Comparison of ENCODE assay signal across 8 mouse cellular contexts in genomic region chr6:85332351-85332999, GRCm38 (mm10). TPM values are rescaled to one million over a fixed set of nuclear protein-coding genes. Genes with fewer than 3 reads are reported as not detected.
A peak's percentile ranks its signal among the peaks of the same experiment; 100 is the strongest.
DNase-seq lines count a peak whose midpoint lies in the region; ATAC-seq and TF ChIP-seq lines count a peak whose summit lies in the region.

No protein-coding gene starts in this region.

- peak; percentile 18 for ATAC-seq in CD4-positive, CD25-positive, alpha-beta regulatory T cell, adult 4 months
- ATAC-seq in hindbrain, embryonic 13.5 days (ENCODE audit: low FRiP score) = peak; percentile 41
- ATAC-seq in liver, postnatal 0 days = peak; percentile 24
- peak; percentile 15 for ATAC-seq in stomach, embryonic 15.5 days (ENCODE audit: insufficient read depth, low FRiP score, low read depth)

- H3K9me3 ChIP-seq in embryonic facial prominence, embryonic 10.5 days = no peaks in the 10 kb centered on the region
- no peaks in the 10 kb centered on the region for H3K9me3 ChIP-seq in hindbrain, embryonic 13.5 days
- no peaks in the 10 kb centered on the region for H3K9me3 ChIP-seq in liver, postnatal 0 days (ENCODE audit: low read length)
- no peaks in the 10 kb centered on the region for H3K9me3 ChIP-seq in stomach, embryonic 15.5 days

- H3K36me3 ChIP-seq in embryonic facial prominence, embryonic 10.5 days (replicated peaks) = no peaks in the 10 kb centered on the region
- peaks cover 17% of the 10 kb centered on the region for H3K36me3 ChIP-seq in hindbrain, embryonic 13.5 days
- no peaks in the 10 kb centered on the region for H3K36me3 ChIP-seq in liver, postnatal 0 days (replicated peaks; ENCODE audit: insufficient read depth, low read length)
- no peaks in the 10 kb centered on the region for H3K36me3 ChIP-seq in stomach, embryonic 15.5 days

- H3K27ac ChIP-seq in embryonic facial prominence, embryonic 10.5 days (replicated peaks) = peak overlapping the region; percentile 87
- peak overlapping the region; percentile 60; the same call in 1 of the 2 replicates for H3K27ac ChIP-seq in hindbrain, embryonic 13.5 days
- H3K27ac ChIP-seq in liver, postnatal 0 days (ENCODE audit: low read depth) = no peak overlapping the region
- H3K27ac ChIP-seq in stomach, embryonic 15.5 days = peak overlapping the region; percentile 96

- H3K4me2 ChIP-seq in hindbrain, embryonic 13.5 days = peak overlapping the region; percentile 98
- peak overlapping the region; percentile 85 for H3K4me2 ChIP-seq in liver, postnatal 0 days (ENCODE audit: low read depth, low read length)
- H3K4me2 ChIP-seq in stomach, embryonic 15.5 days = peak overlapping the region; percentile 98

- peaks cover 26% of the 10 kb centered on the region for H3K4me1 ChIP-seq in embryonic facial prominence, embryonic 10.5 days
- peaks cover 9% of the 10 kb centered on the region for H3K4me1 ChIP-seq in hindbrain, embryonic 13.5 days (replicated peaks)
- peaks cover 9% of the 10 kb centered on the region; the same call in 1 of the 2 replicates for H3K4me1 ChIP-seq in liver, postnatal 0 days (ENCODE audit: insufficient read depth)
- peaks cover 18% of the 10 kb centered on the region; the same call in 1 of the 2 replicates for H3K4me1 ChIP-seq in stomach, embryonic 15.5 days

- TF ChIP-seq CTCF in liver, postnatal 0 days (IDR thresholded peaks at IDR 0.05; ENCODE audit: low read depth) = no peak

- DNase-seq in embryo, embryonic 10 days (ENCODE audit: low spot score) = peak; percentile 40
- DNase-seq in embryo, embryonic 9.5 days (ENCODE audit: extremely low spot score) = no peak
- no peak for DNase-seq in embryonic facial prominence, embryonic 10.5 days (ENCODE audit: low spot score)
- no peak for DNase-seq in liver, postnatal 0 days
- DNase-seq in urinary bladder, postnatal 36 days (ENCODE audit: low spot score in 2 of 2) = no peak

- TF ChIP-seq EP300 in liver, postnatal 0 days (IDR thresholded peaks at IDR 0.05; ENCODE audit: low read depth) = no peak

- H3K4me3 ChIP-seq in embryonic facial prominence, embryonic 10.5 days = peak overlapping the region; percentile 73
- peak overlapping the region; percentile 69 for H3K4me3 ChIP-seq in hindbrain, embryonic 13.5 days
- peak overlapping the region; percentile 61 for H3K4me3 ChIP-seq in liver, postnatal 0 days (ENCODE audit: low read depth, low read length)
- H3K4me3 ChIP-seq in stomach, embryonic 15.5 days (replicated peaks) = peak overlapping the region; percentile 77

- peak overlapping the region; percentile 81 for H3K9ac ChIP-seq in hindbrain, embryonic 13.5 days
- peak overlapping the region; percentile 69; the same call in 1 of the 2 replicates for H3K9ac ChIP-seq in liver, postnatal 0 days (replicated peaks)
- peak overlapping the region; percentile 66 for H3K9ac ChIP-seq in stomach, embryonic 15.5 days

- WGBS in embryonic facial prominence, embryonic 10.5 days = under 1% methylated on average over 41 of the region's 41 CpGs
- WGBS in hindbrain, embryonic 13.5 days = under 1% methylated on average over 41 of the region's 41 CpGs
- WGBS in liver, postnatal 0 days (ENCODE audit: insufficient replicate concordance) = under 1% methylated on average over 41 of the region's 41 CpGs
- under 1% methylated on average over 41 of the region's 41 CpGs for WGBS in stomach, embryonic 15.5 days

- H3K27me3 ChIP-seq in embryonic facial prominence, embryonic 10.5 days (replicated peaks; ENCODE audit: low read depth, poor library complexity, severe bottlenecking) = peaks cover 47% of the 10 kb centered on the region
- peaks cover 40% of the 10 kb centered on the region for H3K27me3 ChIP-seq in hindbrain, embryonic 13.5 days
- H3K27me3 ChIP-seq in liver, postnatal 0 days (ENCODE audit: insufficient read depth, low read length) = no peaks in the 10 kb centered on the region
- no peaks in the 10 kb centered on the region for H3K27me3 ChIP-seq in stomach, embryonic 15.5 days (replicated peaks)

RNA-seq across cellular contexts. Expression of gene Sfxn5, which starts 0.7 kb away (rescaled TPM):
- 1 to 10 TPM; 2.9 to 3.1 TPM for polyA plus RNA-seq in CD4-positive, CD25-positive, alpha-beta regulatory T cell, adult 4 months (2017; shearing (Covaris generic))
- 8.5 and 8.6 TPM in 2 replicates for polyA plus RNA-seq in embryonic facial prominence, embryonic 10.5 days (2016; fragmentation: Nextera tagmentation; extraction: Ambion mirVana)
- polyA plus RNA-seq in hindbrain, embryonic 13.5 days (2015; fragmentation: Nextera tagmentation; extraction: Ambion mirVana) = 18.3 and 19.6 TPM in 2 replicates
- 3.1 and 3.3 TPM in 2 replicates for polyA plus RNA-seq in liver, postnatal 0 days (2015; fragmentation: Nextera tagmentation; extraction: Ambion mirVana)
- 11.0 and 11.5 TPM in 2 replicates for polyA plus RNA-seq in stomach, embryonic 15.5 days (2015; fragmentation: Nextera tagmentation; extraction: Ambion mirVana)

RNA-seq across cellular contexts. Expression of gene Rab11fip5, which starts 42.0 kb away (rescaled TPM):
- under 1 TPM; 0.14 to 0.42 TPM for polyA plus RNA-seq in CD4-positive, CD25-positive, alpha-beta regulatory T cell, adult 4 months (2017; shearing (Covaris generic))
- polyA plus RNA-seq in embryonic facial prominence, embryonic 10.5 days (2016; fragmentation: Nextera tagmentation; extraction: Ambion mirVana) = 2.3 and 3.6 TPM in 2 replicates
- 13.7 and 14.8 TPM in 2 replicates for polyA plus RNA-seq in hindbrain, embryonic 13.5 days (2015; fragmentation: Nextera tagmentation; extraction: Ambion mirVana)
- polyA plus RNA-seq in liver, postnatal 0 days (2015; fragmentation: Nextera tagmentation; extraction: Ambion mirVana) = 1.1 TPM in 2 replicates
- polyA plus RNA-seq in stomach, embryonic 15.5 days (2015; fragmentation: Nextera tagmentation; extraction: Ambion mirVana) = 11.1 and 12.2 TPM in 2 replicates
